Mouse (Mus musculus) urinary bladder, adult 18-20 months (tissue): ENCODE results near the gene Btn2a2.

Experiments
- DNase-seq, 2 experiments: peaks; one replicate each; pipeline ENCODE4 v3.0.0; 2022; ENCODE audit warnings: low spot score in 2 of 2, mixed read lengths in 2 of 2

Btn2a2 gene

DNA sequence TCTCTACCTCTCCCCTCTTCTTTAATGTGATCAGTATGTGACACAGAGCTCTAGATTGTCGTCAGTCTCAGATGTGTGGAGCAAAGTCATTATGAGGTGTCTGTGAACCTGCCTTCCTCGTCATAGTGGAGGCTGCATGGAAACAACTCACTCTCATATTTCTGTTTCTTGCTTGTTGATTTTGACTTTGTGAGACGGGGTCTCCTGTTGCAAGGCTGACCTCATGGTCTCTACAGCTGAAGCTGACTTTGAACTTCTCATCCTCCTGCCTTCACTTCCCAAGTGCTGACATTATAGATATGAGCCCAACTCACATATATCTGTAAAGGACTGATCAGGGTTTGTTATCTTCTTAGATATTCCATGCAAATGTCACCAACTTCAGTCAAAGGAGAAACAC lies 39.9 kb downstream of the Btn2a2 start:
- DNase-seq = no peak

GRCm38 (mm10) chr13:23446498-23446952 lies 42.1 kb downstream of the Btn2a2 start:
- peak; percentile 71 to 81 for DNase-seq

- peak; percentile 85 to 86 for DNase-seq
Measured at GRCm38 (mm10) chr13:23445561-23446320, 42.9 kb downstream of the Btn2a2 start.

DNA sequence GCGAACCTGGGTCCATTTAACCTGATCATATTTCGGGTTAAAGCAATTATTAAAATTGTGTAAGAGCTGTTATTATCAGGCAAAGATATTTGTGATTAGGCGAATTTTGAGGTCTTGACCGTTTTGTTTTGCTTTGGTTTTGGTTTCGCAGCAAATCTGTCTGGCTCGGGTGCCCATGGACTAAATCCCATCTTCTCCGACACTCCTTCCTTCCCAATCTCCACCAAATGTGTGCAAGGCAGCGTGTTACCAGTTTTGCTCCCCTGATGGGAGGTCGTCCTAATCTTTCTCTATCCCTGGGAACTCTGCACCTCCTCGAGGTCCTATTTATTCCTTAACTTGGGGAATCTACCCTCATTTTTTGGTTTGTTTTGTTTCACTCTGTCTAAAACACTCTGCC lies 43.5 kb downstream of the Btn2a2 start:
- no peak for DNase-seq

- no peak for DNase-seq
Measured at GRCm38 (mm10) chr13:23444451-23444850, 44.2 kb downstream of the Btn2a2 start.

- DNase-seq = no peak
Measured at GRCm38 (mm10) chr13:23439901-23440300, 48.8 kb downstream of the Btn2a2 start.

DNA sequence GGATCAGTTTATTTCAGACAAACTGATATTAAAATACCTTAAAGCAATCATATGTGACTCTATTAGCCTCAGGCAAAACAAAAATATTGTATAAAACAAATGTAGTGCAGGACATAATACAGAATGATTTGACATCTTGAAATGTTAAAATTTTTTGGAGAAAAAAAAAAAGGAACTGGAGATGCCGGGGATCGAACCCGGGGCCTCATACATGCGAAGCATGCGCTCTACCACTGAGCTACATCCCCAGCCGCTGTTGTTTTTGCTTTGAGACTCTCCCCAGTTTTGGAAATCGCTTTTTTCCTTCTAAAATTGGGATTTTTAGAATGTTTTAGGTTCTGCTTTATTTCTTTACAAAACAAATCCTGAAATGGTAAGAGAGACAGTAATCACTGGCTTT lies 50.1 kb downstream of the Btn2a2 start:
- no peak for DNase-seq

- DNase-seq = peak; percentile 84 to 90
Measured at GRCm38 (mm10) chr13:23437908-23438307, 50.7 kb downstream of the Btn2a2 start.

DNA sequence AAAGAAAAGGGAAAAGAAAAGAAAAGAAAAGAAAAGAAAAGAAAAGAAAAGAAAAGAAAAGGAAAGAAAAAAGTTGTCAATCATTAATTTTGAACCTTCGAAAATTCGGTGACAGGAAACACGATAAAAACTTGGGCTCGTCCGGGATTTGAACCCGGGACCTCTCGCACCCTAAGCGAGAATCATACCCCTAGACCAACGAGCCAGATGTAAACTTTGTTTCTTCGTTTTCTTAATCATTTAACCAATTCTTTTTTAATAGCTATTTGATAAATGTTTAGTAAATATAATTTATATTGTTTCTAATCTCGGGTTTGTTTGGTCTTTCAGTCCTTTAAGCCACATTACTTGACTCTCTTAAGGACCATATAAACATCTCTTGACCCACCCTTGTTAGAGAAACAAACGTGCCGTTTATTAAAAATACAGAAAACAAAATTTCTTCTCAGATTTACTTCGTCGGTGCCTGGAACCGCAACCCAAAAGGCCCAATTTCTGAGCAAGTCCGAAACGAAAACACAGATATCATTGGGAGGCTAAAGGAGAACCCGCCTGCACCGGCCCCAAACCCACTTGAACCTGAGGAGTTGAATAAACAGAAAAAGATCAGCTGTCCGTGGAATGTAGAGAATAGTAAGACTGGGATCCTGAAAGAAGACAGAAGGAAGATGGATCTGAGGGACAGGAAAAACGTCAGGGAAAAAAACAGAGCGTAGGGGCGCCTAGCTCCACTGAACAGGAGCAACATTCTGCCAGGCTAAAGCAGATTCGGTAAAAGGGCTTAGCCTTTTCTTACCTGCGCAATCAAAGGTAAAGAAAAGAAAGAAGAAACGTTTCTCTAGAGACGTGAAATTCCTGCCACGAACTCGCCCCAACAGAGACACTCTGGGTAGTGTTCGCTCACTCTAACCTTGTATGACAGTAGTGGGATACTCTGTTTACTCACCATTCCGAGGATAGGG lies 51.5 kb downstream of the Btn2a2 start:
- peak; percentile 33 to 37 for DNase-seq

- no peak for DNase-seq
Measured at GRCm38 (mm10) chr13:23436231-23436661, 52.4 kb downstream of the Btn2a2 start.

DNA sequence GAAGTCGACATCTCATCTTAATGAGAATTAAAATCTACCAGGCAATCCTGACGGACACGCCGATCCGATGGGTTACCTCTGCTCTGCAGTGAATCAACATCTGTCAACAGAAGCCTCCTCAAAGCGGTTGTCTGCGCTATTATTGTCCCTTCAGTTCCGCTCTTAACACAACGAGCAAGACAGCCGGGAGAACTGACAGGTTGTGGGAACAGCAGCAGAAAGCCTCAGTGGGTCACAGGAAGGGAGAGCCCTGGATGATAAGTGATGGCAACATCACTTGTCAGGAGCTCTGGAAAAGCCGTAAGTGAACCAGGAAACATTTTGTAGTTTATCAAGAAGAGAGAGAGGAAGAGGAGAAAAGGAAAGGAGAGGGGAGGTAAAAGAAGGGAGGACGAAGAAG lies 53.0 kb downstream of the Btn2a2 start:
- no peak for DNase-seq

GRCm38 (mm10) chr13:23435241-23435640 lies 53.4 kb downstream of the Btn2a2 start:
- DNase-seq = no peak

- DNase-seq = no peak
Measured at GRCm38 (mm10) chr13:23434426-23434825, 54.2 kb downstream of the Btn2a2 start.

DNA sequence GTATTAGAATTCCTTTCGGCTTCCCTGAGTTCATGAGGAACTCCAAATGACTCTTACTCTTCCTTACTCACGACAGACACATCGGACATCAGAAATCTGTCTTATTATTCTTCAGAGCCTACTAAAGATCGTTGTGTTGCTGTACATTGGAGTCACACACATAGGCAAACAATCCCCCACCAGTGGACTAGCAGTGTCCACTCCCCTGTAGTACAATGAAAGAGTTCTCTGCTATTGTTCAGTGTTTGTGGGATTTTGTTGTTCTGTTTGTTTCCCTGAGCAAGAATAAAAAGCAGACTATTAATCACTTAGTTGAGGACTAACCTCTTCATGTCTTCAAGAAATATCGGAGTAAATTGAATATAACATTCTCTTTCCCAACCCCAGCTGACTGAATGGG lies 54.9 kb downstream of the Btn2a2 start:
- no peak for DNase-seq

GRCm38 (mm10) chr13:23433206-23433605 lies 55.5 kb downstream of the Btn2a2 start:
- DNase-seq = no peak

DNA sequence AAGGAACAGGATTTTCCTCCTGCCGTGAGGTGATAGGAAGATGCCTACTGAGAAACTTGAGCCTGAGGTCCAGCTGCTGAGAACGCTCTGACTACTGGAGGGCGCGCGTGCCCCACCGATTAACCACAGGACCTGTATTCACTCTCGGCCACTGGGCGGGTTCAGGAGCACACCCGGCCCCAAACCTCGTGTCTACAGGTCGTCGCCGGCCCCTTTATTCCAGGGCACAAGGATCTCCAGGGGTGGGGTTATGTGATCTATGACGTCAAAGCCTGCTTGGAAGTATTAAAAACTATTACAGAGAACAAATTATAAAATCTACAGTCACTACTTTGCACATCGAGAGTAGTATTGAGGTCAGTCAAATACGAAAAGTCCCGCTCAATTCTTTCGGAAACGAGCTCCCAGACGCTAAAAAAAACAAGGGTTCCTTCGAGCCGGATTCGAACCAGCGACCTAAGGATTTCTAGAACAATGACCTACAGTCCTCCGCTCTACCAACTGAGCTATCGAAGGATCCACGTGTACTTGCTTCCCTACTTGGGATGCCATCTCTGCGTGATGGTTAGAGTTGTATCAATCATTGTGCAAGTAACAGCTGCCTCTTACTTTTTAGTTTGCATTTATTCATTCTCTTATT lies 56.0 kb downstream of the Btn2a2 start:
- DNase-seq = peak; percentile 90 to 95

- peak; percentile 69 to 75 for DNase-seq
Measured at GRCm38 (mm10) chr13:23431351-23431771, 57.3 kb downstream of the Btn2a2 start.

- DNase-seq = peak; percentile 61 to 63
Measured at GRCm38 (mm10) chr13:23430734-23431133, 57.9 kb downstream of the Btn2a2 start.

DNA sequence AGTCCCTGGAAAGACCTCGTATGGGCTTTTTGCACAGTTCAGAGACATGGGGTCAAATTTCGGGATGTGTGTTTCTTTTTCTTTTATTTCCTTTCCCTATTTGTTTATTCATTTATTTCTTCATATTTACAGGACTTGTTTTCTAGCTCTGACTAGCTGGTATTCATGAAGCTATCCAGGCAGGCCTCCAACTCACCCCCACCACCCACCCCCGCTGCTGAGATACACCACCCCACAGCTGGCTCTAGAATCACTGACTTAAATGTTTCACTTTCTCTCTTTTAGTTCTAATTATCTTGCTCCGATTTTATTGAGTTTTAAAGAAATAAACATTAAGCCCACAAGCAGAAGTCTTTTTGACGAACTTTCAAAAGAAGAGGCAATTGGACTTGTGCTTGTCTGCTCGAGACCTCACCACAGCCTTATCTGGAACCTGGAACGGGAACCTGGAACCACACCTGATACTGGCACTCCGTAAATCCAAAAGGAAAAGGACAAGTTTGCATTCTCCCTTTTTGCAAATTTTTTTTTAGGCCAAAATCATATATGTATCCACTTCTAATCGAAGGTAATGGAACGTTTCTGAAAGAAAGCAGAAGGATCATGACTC lies 58.8 kb downstream of the Btn2a2 start:
- no peak for DNase-seq

GRCm38 (mm10) chr13:23428166-23428993 lies 60.3 kb downstream of the Btn2a2 start:
- DNase-seq = no peak
